Mouse (Mus musculus) heart, embryonic 11.5 days (tissue): ENCODE data around the gene Ddx54. TPM values are rescaled to one million over a fixed set of nuclear protein-coding genes. Genes with fewer than 3 reads are reported as not detected.
A peak's percentile ranks its signal among the peaks of the same experiment; 100 is the strongest.

Experiments
- ATAC-seq: fragments of 200-750 bp; cut with Nextera tagmentation; replicated peaks from 2 replicates; pipeline ENCODE4 v1.8.0; 2017; ENCODE audit warnings: moderate library complexity; ENCODE audit not compliant: insufficient number of reproducible peaks, low FRiP score, low TSS enrichment
- H3K27ac ChIP-seq: fragments of 300-500 bp; sonication (generic); 2 replicates; pipeline ENCODE4 v1.5.1; 2014; ENCODE audit warnings: mild to moderate bottlenecking, low read depth, low read length
- H3K27me3 ChIP-seq: fragments of 300-500 bp; sonication (generic); 2 replicates; pipeline ENCODE4 v1.6.1; 2014; ENCODE audit warnings: mild to moderate bottlenecking, low read length, mixed read lengths; ENCODE audit not compliant: control insufficient read depth, insufficient read depth
- H3K36me3 ChIP-seq: fragments of 300-500 bp; sonication (generic); 2 replicates; pipeline ENCODE4 v1.6.1; 2014; ENCODE audit warnings: mild to moderate bottlenecking, low read length, moderate library complexity, mixed read lengths; ENCODE audit not compliant: control insufficient read depth, insufficient read depth
- H3K4me1 ChIP-seq: fragments of 300-500 bp; sonication (generic); 2 replicates; pipeline ENCODE4 v1.6.1; 2014; ENCODE audit warnings: low read length; ENCODE audit not compliant: control insufficient read depth, insufficient read depth
- H3K4me2 ChIP-seq: fragments of 300-500 bp; sonication (generic); 2 replicates; pipeline ENCODE4 v1.6.1; 2014; ENCODE audit warnings: mild to moderate bottlenecking, moderate library complexity
- H3K4me3 ChIP-seq: fragments of 300-500 bp; sonication (generic); 2 replicates; pipeline ENCODE4 v1.5.1; 2014; ENCODE audit warnings: low read depth, low read length
- H3K9ac ChIP-seq: fragments of 300-500 bp; sonication (generic); 2 replicates; pipeline ENCODE4 v1.6.1; 2014; ENCODE audit warnings: mild to moderate bottlenecking, low read depth, low read length, moderate library complexity
- H3K9me3 ChIP-seq: fragments of 300-500 bp; sonication (generic); replicated peaks from 2 replicates; pipeline ENCODE4 v1.6.1; 2016; ENCODE audit warnings: low read length; ENCODE audit not compliant: control insufficient read depth
- WGBS: fragments of 180-500 bp; shearing (Covaris S2); extraction: QIAGEN DNeasy Blood & Tissue Kit; methylation state at CpG from one replicate; pipeline ENCODE4 v1.1.7; 2014; ENCODE audit not compliant: insufficient replicate concordance; 5-methylcytosine and 5-hydroxymethylcytosine counted together
- polyA plus RNA-seq: library from polyadenylated mRNA; unstranded; fragments of >200 nt; fragmentation: Nextera tagmentation; extraction: Ambion mirVana; gene quantifications from 2 replicates; pipeline ENCODE4 v1.2.1, GENCODE M21; 2014

Ddx54 gene
- 22.2 and 23.5 TPM in 2 replicates for polyA plus RNA-seq

DNA sequence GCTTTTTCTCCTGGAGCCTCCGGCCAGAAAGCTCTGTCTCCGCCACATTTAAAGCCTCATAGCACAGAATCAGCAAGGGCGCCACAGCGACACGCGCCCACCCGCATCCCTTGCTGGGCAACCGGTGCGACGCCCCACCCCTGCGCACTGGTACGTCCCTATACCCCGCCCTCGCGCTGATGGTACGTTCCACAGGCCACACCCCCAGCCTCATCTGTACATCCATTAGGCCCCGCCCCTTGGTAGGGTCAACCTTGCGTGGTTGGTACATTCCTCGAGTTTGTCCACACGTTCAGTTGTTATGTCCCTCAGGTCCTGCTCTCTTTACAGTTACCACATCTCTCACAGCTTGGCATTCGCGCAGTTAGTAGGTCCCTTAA, at the start of gene Ddx54, which contains the start of gene Rita1:
Gene Ddx54 (plus strand): TSS at position 298 of the 380 bp plus-strand sequence.
Gene Rita1 (minus strand): TSS at position 148 of the 380 bp plus-strand sequence.
- peaks cover 11% of the 10 kb centered on the region for H3K4me1 ChIP-seq
- peak within 1 kb of the TSS; percentile 85 for H3K4me2 ChIP-seq
- no peaks in the 10 kb centered on the region for H3K27me3 ChIP-seq
- H3K4me3 ChIP-seq = peak within 1 kb of the TSS; percentile 82
- H3K9me3 ChIP-seq = no peaks in the 10 kb centered on the region
- H3K27ac ChIP-seq = peak within 1 kb of the TSS; percentile 85
- peak; percentile 87 for ATAC-seq
- under 1% methylated on average over 22 of the region's 22 CpGs for WGBS
- H3K9ac ChIP-seq = peak within 1 kb of the TSS; percentile 82
- H3K36me3 ChIP-seq = peaks cover 9% of the 10 kb centered on the region; the same call in 1 of the 2 replicates

DNA sequence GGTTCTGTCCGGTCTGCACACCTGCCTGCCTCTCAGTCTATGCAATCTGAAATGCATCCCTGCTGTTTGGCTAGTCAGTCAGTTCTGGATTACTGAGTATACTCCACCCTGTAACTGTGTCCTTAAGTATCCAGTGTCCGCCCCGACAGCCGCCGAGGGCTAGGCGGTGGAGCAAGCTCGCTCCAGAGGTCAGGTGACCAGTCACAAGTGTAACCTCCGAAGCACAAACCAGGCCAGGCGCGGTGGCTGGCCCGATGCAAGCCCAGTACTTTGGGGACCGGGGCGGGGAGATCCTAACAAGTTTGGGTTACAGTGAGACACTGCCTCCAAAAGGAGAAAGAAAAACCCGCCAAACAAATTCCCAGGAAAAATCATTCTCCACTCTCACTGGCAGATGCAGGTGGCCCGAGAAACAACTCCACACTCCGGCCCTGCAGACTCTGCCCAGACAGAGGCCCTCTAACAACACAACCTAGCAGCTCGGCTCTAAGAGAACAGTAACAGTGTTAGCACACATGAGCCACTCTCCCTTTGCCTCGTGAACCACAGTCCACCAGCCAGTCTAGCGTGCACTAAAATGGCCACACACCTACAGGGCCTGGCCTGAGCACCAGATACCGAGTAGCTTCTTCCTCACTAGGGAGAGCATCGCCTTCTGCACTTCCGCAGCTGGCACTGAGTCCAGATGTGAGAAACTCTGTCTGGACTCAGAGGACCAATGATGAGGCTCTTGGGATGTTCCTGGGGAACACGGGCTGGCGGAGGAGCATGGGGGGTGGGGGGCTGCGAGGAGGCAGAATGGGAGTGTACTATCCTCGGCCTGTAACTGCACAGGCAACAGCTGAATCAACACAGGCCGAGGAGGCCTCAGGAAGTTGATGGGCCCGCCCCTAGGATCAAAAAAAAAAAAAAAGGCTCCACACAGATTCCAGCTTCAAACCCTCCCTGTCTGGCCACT, 49.3 kb upstream of the Ddx54 start:
- 41% methylated on average over 28 of the region's 28 CpGs for WGBS
- peak overlapping the region; percentile 77 for H3K27ac ChIP-seq
- H3K36me3 ChIP-seq = no peaks in the 10 kb centered on the region
- peak; percentile 75 for ATAC-seq
- no peaks in the 10 kb centered on the region for H3K27me3 ChIP-seq
- H3K4me2 ChIP-seq = 0 out of 2 replicates have a peak overlapping the region, but pooled peaks have one; percentile 2
- peaks cover 63% of the 10 kb centered on the region for H3K4me1 ChIP-seq
- no peaks in the 10 kb centered on the region for H3K9me3 ChIP-seq
- peak overlapping the region; percentile 43; the same call in 1 of the 2 replicates for H3K9ac ChIP-seq
- H3K4me3 ChIP-seq = no peak overlapping the region

DNA sequence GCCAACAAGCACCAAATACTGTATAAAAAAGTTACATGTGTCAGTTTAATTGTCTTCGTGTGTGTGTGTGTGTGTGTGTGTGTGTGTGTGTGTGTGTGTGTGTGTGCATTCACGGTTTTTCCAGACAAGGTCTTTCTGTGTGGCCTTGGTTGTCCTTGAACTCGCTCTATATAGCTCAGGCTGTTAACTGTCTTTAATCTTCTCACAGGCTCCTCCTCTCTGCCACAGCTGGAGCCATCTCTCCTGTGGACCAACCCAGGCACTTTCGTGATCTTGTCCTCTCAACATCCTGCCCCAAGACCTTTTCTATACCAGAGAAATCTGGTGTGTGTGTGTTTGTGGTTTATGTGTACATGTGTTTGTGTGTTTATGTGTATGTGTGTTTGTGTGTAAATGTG, 48.6 kb upstream of the Ddx54 start:
- H3K4me2 ChIP-seq = no peak overlapping the region
- H3K9ac ChIP-seq = no peak overlapping the region
- peak overlapping the region; percentile 77 for H3K27ac ChIP-seq
- H3K27me3 ChIP-seq = no peaks in the 10 kb centered on the region
- peaks cover 62% of the 10 kb centered on the region for H3K4me1 ChIP-seq
- ATAC-seq = no peak
- no peaks in the 10 kb centered on the region for H3K36me3 ChIP-seq
- H3K9me3 ChIP-seq = no peaks in the 10 kb centered on the region
- 37% methylated on average over 4 of the region's 4 CpGs for WGBS
- no peak overlapping the region for H3K4me3 ChIP-seq

DNA sequence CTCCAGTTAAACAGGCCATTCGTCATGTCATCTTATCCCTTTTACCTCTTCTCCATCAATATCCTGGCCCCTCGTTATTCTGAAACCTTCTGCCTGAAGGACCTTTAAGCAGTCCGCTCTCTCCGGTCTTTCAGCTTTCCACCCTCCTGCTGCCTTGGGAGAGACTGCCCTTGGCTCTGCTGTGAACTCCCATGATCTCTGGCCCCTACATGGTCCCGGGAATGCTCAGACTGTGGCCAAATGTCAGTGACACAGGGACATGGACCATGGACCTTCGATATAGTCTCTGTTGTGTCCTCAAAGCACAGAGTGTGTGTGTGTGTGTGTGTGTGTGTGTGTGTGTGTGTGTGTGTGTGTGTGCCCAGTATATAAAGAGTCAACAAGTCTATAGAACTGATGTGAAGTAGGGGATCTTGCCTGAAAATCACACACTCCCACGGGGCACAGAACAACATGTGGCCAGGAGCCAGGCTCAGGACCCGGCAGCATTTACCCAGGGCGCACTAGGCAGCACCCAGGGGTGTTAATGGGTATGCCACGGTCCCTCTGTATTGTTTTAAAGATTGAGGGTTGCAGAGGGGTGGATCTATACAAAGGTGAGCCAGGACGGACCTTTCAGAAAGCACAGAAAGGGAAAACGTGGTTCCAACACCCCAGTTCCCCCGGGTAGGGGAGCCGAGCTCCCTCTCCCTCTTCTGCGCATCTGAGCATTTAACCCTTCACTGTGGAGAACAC, 47.2 kb upstream of the Ddx54 start:
- H3K4me1 ChIP-seq = peaks cover 65% of the 10 kb centered on the region
- ATAC-seq = no peak
- H3K9me3 ChIP-seq = no peaks in the 10 kb centered on the region
- H3K36me3 ChIP-seq = no peaks in the 10 kb centered on the region
- no peaks in the 10 kb centered on the region for H3K27me3 ChIP-seq
- peak overlapping the region; percentile 28; the same call in 1 of the 2 replicates for H3K9ac ChIP-seq
- H3K4me3 ChIP-seq = no peak overlapping the region
- 64% methylated on average over 15 of the region's 15 CpGs for WGBS
- H3K4me2 ChIP-seq = no peak overlapping the region
- H3K27ac ChIP-seq = peak overlapping the region; percentile 51

DNA sequence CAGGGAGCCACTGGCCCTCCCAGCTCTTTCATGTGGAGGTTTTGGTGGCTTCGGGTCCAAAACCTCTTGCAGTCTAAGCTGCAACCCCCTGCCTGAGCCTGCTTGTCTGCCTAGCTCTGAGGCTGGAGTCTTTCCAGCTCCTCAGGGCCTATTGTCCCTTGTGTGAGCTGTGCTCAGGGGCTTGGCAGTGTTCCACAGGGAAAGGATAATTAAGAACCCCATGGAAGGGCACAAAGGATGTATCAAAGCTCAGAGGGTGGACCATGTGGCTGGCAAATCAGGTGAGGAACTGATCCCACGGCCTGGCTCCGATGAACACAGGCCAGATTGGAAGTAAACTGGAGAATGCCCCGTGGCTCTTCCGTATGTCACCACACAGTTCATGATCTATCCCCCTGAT, 46.4 kb upstream of the Ddx54 start:
- H3K9me3 ChIP-seq = no peaks in the 10 kb centered on the region
- no peaks in the 10 kb centered on the region for H3K27me3 ChIP-seq
- H3K4me2 ChIP-seq = no peak overlapping the region
- H3K9ac ChIP-seq = peak overlapping the region; percentile 28; the same call in 1 of the 2 replicates
- no peak overlapping the region for H3K4me3 ChIP-seq
- H3K36me3 ChIP-seq = no peaks in the 10 kb centered on the region
- H3K4me1 ChIP-seq = peaks cover 64% of the 10 kb centered on the region
- no peak for ATAC-seq
- peak overlapping the region; percentile 51 for H3K27ac ChIP-seq
- 71% methylated on average over 5 of the region's 5 CpGs for WGBS

DNA sequence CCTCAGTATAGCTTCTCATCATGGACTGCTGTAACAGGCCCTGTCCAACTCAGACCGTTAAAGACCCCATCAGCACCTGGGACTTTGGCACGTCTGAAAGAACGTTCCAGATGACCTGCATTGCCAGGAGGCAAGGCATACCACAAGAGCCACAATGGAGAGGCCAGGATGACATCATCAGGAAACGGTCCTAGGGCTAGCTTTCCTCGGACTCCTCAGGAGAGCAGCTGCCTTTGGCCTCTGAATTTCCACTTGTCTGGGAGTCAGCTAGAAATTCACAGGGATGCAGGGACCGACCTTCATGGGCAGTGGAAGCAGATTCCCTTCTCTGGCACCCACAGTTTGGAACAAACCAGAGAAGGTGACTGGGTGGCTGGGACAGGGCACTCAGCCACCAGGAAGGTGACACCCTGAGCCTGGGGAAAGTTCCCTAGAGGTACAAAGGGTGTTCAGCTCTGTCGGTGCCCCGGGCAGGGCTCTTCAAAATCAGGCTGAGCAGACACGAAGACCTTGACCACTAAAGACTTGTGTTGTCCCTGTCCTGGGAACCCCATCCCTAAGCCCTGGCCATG, 45.8 kb upstream of the Ddx54 start:
- 52% methylated on average over 9 of the region's 9 CpGs for WGBS
- H3K36me3 ChIP-seq = no peaks in the 10 kb centered on the region
- H3K4me3 ChIP-seq = no peak overlapping the region
- no peaks in the 10 kb centered on the region for H3K27me3 ChIP-seq
- H3K27ac ChIP-seq = no peak overlapping the region
- H3K4me1 ChIP-seq = peaks cover 67% of the 10 kb centered on the region
- no peak overlapping the region for H3K4me2 ChIP-seq
- H3K9me3 ChIP-seq = no peaks in the 10 kb centered on the region
- ATAC-seq = no peak
- no peak overlapping the region; the same call in 1 of the 2 replicates for H3K9ac ChIP-seq

DNA sequence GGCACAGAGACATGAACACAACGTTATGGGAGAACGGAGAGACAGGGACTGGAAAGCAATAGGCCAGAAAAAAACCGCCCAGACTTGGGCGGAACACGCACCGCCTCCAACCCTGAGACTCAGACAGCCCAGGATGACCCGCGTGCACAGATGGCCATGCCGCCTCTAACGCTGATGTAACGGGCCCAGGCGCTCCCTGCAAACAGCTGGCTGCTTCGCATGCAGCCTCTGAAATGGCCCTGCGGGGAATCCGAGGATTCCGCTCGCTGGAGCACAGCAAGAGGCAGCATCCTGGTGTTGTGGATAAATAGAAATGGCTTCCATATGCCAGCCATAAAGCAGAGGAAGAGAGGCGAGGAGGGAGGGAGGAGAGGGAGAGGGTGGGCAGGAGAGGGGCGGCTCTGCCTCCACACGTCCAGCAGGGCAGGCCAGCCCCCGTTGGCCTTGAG, 45.3 kb upstream of the Ddx54 start:
- H3K4me1 ChIP-seq = peaks cover 67% of the 10 kb centered on the region
- no peak overlapping the region; the same call in 1 of the 2 replicates for H3K9ac ChIP-seq
- 39% methylated on average over 21 of the region's 21 CpGs for WGBS
- no peak overlapping the region for H3K4me3 ChIP-seq
- 0 out of 2 replicates have a peak overlapping the region, but pooled peaks have one; percentile 22 for H3K27ac ChIP-seq
- H3K36me3 ChIP-seq = no peaks in the 10 kb centered on the region
- H3K4me2 ChIP-seq = no peak overlapping the region
- no peak for ATAC-seq
- H3K27me3 ChIP-seq = no peaks in the 10 kb centered on the region
- H3K9me3 ChIP-seq = no peaks in the 10 kb centered on the region

DNA sequence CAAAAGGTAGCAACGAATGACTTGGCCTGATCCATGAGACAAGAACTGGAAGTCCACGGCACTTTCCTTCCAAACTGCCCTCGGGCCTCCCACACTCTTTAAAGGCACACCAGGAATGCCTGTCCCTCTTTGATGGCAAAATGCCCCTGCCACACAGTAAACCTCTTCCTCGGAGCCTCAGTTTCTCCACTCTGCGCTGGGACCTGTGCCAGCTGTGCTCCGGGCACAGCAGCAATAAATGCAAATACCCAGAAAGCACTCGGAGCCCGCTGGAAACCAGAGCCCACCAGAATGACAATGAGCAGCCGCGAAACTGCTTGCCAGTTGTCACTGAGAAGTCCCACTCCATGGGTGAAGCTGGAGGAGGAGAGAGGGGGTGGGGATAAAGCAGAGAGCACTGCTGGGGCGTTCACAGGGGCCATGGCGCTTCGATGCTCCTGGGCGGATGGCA, 44.8 kb upstream of the Ddx54 start:
- no peak for ATAC-seq
- Histone ChIP-seq H3K9ac (no peak overlapping the region; the same call in 1 of the 2 replicates), H3K27me3 (no peaks in the 10 kb centered on the region), H3K36me3 (no peaks in the 10 kb centered on the region), H3K9me3 (no peaks in the 10 kb centered on the region), H3K4me2 (no peak overlapping the region), H3K4me1 (peaks cover 65% of the 10 kb centered on the region), H3K4me3 (no peak overlapping the region), H3K27ac (0 out of 2 replicates have a peak overlapping the region, but pooled peaks have one; percentile 22)
- 62% methylated on average over 14 of the region's 14 CpGs for WGBS
